Mouse (Mus musculus) lung, postnatal 0 days (tissue): ENCODE data around the gene Hist1h1c.

Experiments used
- CTCF ChIP-seq: IDR thresholded peaks from 2 replicates; pipeline ENCODE4 v1.5.1; 2016; ENCODE audit warnings: antibody characterized with exemption, mild to moderate bottlenecking
- EP300 ChIP-seq: IDR thresholded peaks from 2 replicates; pipeline ENCODE4 v1.6.1; 2016; ENCODE audit warnings: antibody characterized with exemption, mild to moderate bottlenecking, control low read depth

DNA sequence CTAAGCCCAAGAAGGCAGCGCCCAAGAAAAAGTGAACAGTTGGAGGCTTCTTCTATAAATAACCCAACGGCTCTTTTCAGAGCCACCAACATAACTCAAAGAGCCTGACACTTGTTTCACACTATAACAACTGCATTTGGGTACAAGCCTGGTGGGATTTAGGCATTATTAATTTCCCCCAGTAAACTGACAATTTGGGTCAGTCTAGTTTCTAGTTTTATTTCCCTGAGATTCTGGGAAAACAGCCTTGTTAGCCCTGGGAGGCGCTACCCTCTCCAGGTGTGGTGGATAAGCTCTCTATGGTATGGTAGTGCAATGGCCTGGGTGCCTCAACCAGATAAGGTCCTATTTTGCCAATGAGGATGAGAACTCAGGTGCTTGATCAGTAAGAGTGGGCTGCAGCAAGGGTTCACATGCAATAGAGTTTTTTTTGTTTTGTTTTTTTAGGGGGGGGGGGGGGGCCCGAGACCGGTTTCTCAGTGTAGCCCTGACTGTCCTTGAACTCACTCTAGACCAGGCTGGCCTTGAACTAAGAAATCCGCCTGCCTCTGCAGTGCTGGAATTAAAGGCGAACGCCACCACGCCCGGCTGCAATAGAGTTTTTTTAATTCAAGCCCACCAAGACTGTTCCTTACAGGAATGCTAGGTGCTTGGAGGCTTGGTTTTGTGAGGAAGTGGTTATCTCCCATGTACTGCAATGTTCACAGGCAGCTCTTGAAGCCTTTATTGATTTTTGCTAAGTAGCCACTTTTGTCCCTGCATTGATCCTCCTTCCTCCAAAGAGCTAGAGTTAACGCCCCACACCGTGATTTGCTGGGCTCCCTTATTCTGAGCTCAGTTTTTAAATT lies 25.9 kb downstream of the Hist1h1c start:
- TF ChIP-seq EP300 (no peak), CTCF (no peak)
